Mouse (Mus musculus) embryonic fibroblast, embryonic 13.5 days (primary cell): ENCODE measurements around the gene Sh3d19.

Experiments used
- CTCF ChIP-seq: IDR thresholded peaks from 2 replicates; pipeline ENCODE4 v1.5.1; 2011; ENCODE audit warnings: mild to moderate bottlenecking, control low read depth, low read length, moderate library complexity, borderline replicate concordance; ENCODE audit not compliant: insufficient read depth
- POLR2A ChIP-seq: IDR thresholded peaks from 2 replicates; pipeline ENCODE4 v1.6.1; 2011; ENCODE audit warnings: low read depth, mild to moderate bottlenecking, control low read depth, low read length, moderate library complexity

DNA sequence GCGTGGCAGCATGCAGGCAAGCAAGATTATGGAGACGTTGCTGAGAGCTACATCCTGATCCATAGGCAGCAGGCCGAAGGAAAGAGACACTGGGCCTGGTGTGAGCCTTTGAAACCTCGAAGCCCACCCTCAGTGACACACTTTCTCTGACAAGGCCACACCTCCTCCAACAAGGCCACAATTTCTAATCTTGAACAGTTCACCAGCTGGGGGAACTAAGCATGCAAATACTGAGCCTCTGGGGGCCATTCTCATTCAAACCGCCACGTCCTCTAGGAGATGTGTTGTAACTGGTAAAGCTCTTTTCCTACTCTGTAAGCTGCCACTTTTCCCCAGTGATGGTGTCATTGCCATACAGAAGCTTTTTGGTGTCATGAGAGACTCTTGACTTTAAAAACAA lies 178.2 kb downstream of the Sh3d19 start:
- no peak for TF ChIP-seq CTCF
- no peak for TF ChIP-seq POLR2A
